Mouse (Mus musculus) midbrain, embryonic 14.5 days (tissue): ENCODE measurements around the gene Gramd1a. TPM values are rescaled to one million over a fixed set of nuclear protein-coding genes. Genes with fewer than 3 reads are reported as not detected.

Source experiments
- ATAC-seq: fragments of 200-750 bp; cut with Nextera tagmentation; 2 replicates; pipeline ENCODE4 v1.8.0; 2017; ENCODE audit warnings: moderate number of reproducible peaks, moderate library complexity; ENCODE audit not compliant: low FRiP score, low TSS enrichment
- DNase-seq: peaks from one replicate; pipeline ENCODE4 v3.0.0-alpha.2; 2015
- H3K27ac ChIP-seq: fragments of 300-500 bp; sonication (generic); replicated peaks from 2 replicates; pipeline ENCODE4 v1.5.1; 2014; ENCODE audit warnings: mild to moderate bottlenecking, low read depth, low read length, moderate library complexity
- H3K27me3 ChIP-seq: fragments of 300-500 bp; sonication (generic); 2 replicates; pipeline ENCODE4 v1.6.1; 2014; ENCODE audit warnings: low read length, control low read depth, mixed read lengths; ENCODE audit not compliant: control insufficient read depth, insufficient read depth
- H3K36me3 ChIP-seq: fragments of 300-500 bp; sonication (generic); 2 replicates; pipeline ENCODE4 v1.6.1; 2014; ENCODE audit warnings: low read length, control low read depth; ENCODE audit not compliant: control insufficient read depth, insufficient read depth
- H3K4me1 ChIP-seq: fragments of 300-500 bp; sonication (generic); 2 replicates; pipeline ENCODE4 v1.6.1; 2014; ENCODE audit warnings: mild to moderate bottlenecking, antibody characterized with exemption, low read length, control low read depth; ENCODE audit not compliant: control insufficient read depth, insufficient read depth
- H3K4me2 ChIP-seq: fragments of 300-500 bp; sonication (generic); 2 replicates; pipeline ENCODE4 v1.6.1; 2014; ENCODE audit warnings: mild to moderate bottlenecking, low read length, moderate library complexity
- H3K4me3 ChIP-seq: fragments of 300-500 bp; sonication (generic); replicated peaks from 2 replicates; pipeline ENCODE4 v1.5.1; 2014; ENCODE audit warnings: low read depth, low read length
- H3K9ac ChIP-seq: fragments of 300-500 bp; sonication (generic); replicated peaks from 2 replicates; pipeline ENCODE4 v1.6.1; 2014; ENCODE audit warnings: mild to moderate bottlenecking, low read length, moderate library complexity
- H3K9me3 ChIP-seq: fragments of 300-500 bp; sonication (generic); 2 replicates; pipeline ENCODE4 v1.6.1; 2016; ENCODE audit warnings: low read length, control low read depth, mixed read lengths; ENCODE audit not compliant: control insufficient read depth
- WGBS: fragments of 180-500 bp; shearing (Covaris S2); extraction: QIAGEN DNeasy Blood & Tissue Kit; methylation state at CpG from one replicate; pipeline ENCODE4 v1.1.7; 2014; 5-methylcytosine and 5-hydroxymethylcytosine counted together
- polyA plus RNA-seq: library from polyadenylated mRNA; unstranded; fragments of >200 nt; fragmentation: Nextera tagmentation; extraction: Ambion mirVana; gene quantifications from 2 replicates; pipeline ENCODE4 v1.2.1, GENCODE M21; 2014

Gramd1a gene
- polyA plus RNA-seq, 1 experiment from 2014 or later, result 205 TPM

GRCm38 (mm10) chr7:31110861-31111385, 44.8 kb downstream of the Gramd1a start:
- ATAC-seq, result no peak
- Histone ChIP-seq H3K36me3 (no peaks in the 10 kb centered on the region), H3K4me1 (no peaks in the 10 kb centered on the region), H3K9me3 (no peaks in the 10 kb centered on the region), H3K27me3 (no peaks in the 10 kb centered on the region), H3K4me2 (no peak overlapping the region), H3K27ac (no peak overlapping the region), H3K9ac (no peak overlapping the region), H3K4me3 (no peak overlapping the region)
- 84% methylated on average over 15 of the region's 15 CpGs for WGBS
- DNase-seq, result no peak

- Histone ChIP-seq H3K4me1 (no peaks in the 10 kb centered on the region), H3K27ac (no peak overlapping the region), H3K4me2 (no peak overlapping the region), H3K4me3 (no peak overlapping the region), H3K9ac (no peak overlapping the region), H3K9me3 (no peaks in the 10 kb centered on the region), H3K27me3 (no peaks in the 10 kb centered on the region), H3K36me3 (no peaks in the 10 kb centered on the region)
- ATAC-seq (no peak), DNase-seq (no peak)
- WGBS, result 89% methylated on average over 5 of the region's 5 CpGs
These were observed 45.9 kb downstream of the Gramd1a start for GRCm38 (mm10) chr7:31109796-31110195.

DNA sequence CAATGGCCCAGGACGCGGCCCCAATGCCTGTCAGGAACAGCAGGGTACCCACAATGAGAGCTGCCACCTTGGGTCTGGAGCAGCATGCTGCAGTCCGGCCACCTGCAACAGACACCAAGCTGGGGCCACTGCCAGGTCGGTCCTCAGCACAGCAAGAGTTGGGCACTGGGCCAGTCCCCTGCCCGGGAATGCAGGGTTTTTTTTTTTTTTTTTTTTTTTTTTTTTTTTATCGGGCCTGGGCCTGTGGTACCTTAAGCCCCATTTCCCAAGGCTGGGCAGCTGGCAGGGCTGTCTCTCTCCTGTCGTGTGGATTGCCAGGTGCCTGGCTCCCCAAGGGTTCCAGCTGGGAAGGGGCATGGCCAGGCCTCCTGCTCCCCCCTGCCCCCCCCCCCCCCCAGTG, 46.6 kb downstream of the Gramd1a start:
- ATAC-seq (no peak), DNase-seq (no peak)
- no peaks in the 10 kb centered on the region for H3K27me3 ChIP-seq
- H3K36me3 ChIP-seq, result no peaks in the 10 kb centered on the region
- no peak overlapping the region for H3K27ac ChIP-seq
- no peak overlapping the region for H3K9ac ChIP-seq
- H3K4me2 ChIP-seq, result no peak overlapping the region
- H3K4me1 ChIP-seq, result no peaks in the 10 kb centered on the region
- H3K4me3 ChIP-seq, result no peak overlapping the region
- 34% methylated on average over 7 of the region's 7 CpGs for WGBS
- H3K9me3 ChIP-seq, result no peaks in the 10 kb centered on the region

GRCm38 (mm10) chr7:31107781-31108180, 47.9 kb downstream of the Gramd1a start:
- H3K9ac ChIP-seq, result no peak overlapping the region
- no peaks in the 10 kb centered on the region for H3K4me1 ChIP-seq
- no peaks in the 10 kb centered on the region for H3K36me3 ChIP-seq
- H3K4me2 ChIP-seq, result no peak overlapping the region
- H3K27me3 ChIP-seq, result no peaks in the 10 kb centered on the region
- DNase-seq (no peak), ATAC-seq (no peak)
- 87% methylated on average over 11 of the region's 11 CpGs for WGBS
- H3K27ac ChIP-seq, result no peak overlapping the region
- H3K9me3 ChIP-seq, result no peaks in the 10 kb centered on the region
- H3K4me3 ChIP-seq, result no peak overlapping the region

GRCm38 (mm10) chr7:31106166-31106565, 49.5 kb downstream of the Gramd1a start:
- no peak overlapping the region for H3K4me2 ChIP-seq
- H3K27ac ChIP-seq, result no peak overlapping the region
- no peak overlapping the region for H3K4me3 ChIP-seq
- H3K27me3 ChIP-seq, result no peaks in the 10 kb centered on the region
- H3K36me3 ChIP-seq, result no peaks in the 10 kb centered on the region
- no peaks in the 10 kb centered on the region for H3K9me3 ChIP-seq
- H3K9ac ChIP-seq, result no peak overlapping the region
- H3K4me1 ChIP-seq, result no peaks in the 10 kb centered on the region
- ATAC-seq (no peak), DNase-seq (no peak)
- WGBS, result 74% methylated on average over 3 of the region's 3 CpGs

DNA sequence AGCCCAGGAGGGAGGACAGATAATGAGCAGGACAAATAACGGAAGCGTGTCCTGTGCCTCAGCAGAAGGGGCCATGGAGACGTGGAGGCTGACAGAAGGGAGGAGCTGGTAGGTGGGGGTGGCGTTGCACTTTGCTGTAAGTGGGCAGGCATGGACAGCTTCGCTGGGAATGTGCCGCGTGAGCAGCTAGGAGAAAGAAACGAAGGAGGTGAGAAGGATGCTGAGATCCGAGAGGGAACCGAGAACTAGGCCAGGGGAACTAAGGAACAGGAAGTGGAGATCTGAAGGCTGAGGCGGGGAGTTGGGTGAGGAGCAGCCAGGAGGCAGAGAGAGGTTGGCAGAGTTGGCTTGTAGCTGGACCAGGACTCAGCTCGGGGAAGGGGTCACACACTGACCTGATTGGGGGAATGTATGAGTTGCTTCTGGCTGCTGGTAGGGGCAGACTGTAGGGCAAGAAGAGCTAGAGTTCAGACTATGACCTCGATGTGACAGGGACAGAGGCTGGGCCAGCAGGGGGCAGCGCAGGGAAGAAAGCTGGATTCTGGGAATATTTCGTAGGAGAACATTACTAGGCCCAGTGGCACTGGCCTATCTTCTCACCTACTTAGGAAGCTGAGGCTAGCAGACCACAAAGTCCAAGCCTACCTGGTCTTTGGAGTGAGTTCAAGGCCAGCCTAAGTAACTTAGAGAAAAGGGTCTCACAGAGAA, 50.5 kb downstream of the Gramd1a start:
- no peaks in the 10 kb centered on the region for H3K4me1 ChIP-seq
- no peak overlapping the region for H3K9ac ChIP-seq
- no peaks in the 10 kb centered on the region for H3K9me3 ChIP-seq
- DNase-seq, result no peak
- no peaks in the 10 kb centered on the region for H3K36me3 ChIP-seq
- ATAC-seq, result no peak
- 67% methylated on average over 15 of the region's 15 CpGs for WGBS
- no peak overlapping the region for H3K27ac ChIP-seq
- H3K4me3 ChIP-seq, result no peak overlapping the region
- H3K27me3 ChIP-seq, result no peaks in the 10 kb centered on the region
- no peak overlapping the region for H3K4me2 ChIP-seq

DNA sequence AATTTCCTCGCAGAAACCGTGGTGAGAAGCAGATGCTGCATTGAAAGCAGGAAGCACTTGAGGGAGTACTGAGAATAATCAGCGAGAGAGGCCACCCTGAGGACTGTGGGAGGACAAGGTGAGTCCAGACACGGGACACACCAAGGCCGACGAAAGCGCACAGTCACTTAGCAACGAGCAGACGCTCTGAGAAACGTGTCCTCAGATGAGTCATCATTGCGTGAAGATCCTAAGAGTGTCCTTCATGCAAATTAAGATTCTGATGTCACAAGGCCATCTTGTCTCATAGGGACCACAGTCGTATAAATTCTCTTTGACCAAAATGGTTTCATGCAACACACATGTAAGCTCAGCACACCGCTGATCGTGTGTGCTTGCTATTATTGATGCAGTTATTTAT, 54.9 kb downstream of the Gramd1a start:
- WGBS, result 83% methylated on average over 14 of the region's 14 CpGs
- Histone ChIP-seq H3K36me3 (no peaks in the 10 kb centered on the region), H3K9ac (no peak overlapping the region), H3K4me3 (no peak overlapping the region), H3K9me3 (no peaks in the 10 kb centered on the region), H3K27ac (no peak overlapping the region), H3K4me2 (no peak overlapping the region), H3K27me3 (no peaks in the 10 kb centered on the region), H3K4me1 (no peaks in the 10 kb centered on the region)
- ATAC-seq (no peak), DNase-seq (no peak)

- DNase-seq (no peak), ATAC-seq (no peak)
- Histone ChIP-seq H3K36me3 (no peaks in the 10 kb centered on the region), H3K27me3 (no peaks in the 10 kb centered on the region), H3K4me2 (no peak overlapping the region), H3K27ac (no peak overlapping the region), H3K4me3 (no peak overlapping the region), H3K9me3 (no peaks in the 10 kb centered on the region), H3K4me1 (no peaks in the 10 kb centered on the region), H3K9ac (no peak overlapping the region)
- WGBS, result 89% methylated on average over 6 of the region's 6 CpGs
These were observed 56.1 kb downstream of the Gramd1a start for GRCm38 (mm10) chr7:31099612-31099982.
